Mouse (Mus musculus): ENCODE data around the gene Glg1. TPM values are rescaled to one million over a fixed set of nuclear protein-coding genes. Genes with fewer than 3 reads are reported as not detected.
"Not testable (repeated sequence)": the region's sequence is repeated elsewhere in the genome, so short reads cannot be mapped to it uniquely, and the experiment has no call there.

Glg1 gene
- total RNA-seq, 2 experiments from 2014 or later = 127 to 138 TPM

- DNase-seq (ENCODE audit: low spot score in 2 of 2) = no peak
Measured at GRCm38 (mm10) chr8:111258010-111258630, 896 bp downstream of the Glg1 start.

GRCm38 (mm10) chr8:111252487-111253112 is 6.4 kb downstream of the Glg1 start:
- DNase-seq (ENCODE audit: low spot score in 2 of 2) = no peak

- DNase-seq (ENCODE audit: low spot score in 2 of 2) = no peak
Measured at GRCm38 (mm10) chr8:111250111-111250510, 8.9 kb downstream of the Glg1 start.

- no peak for DNase-seq (ENCODE audit: low spot score in 2 of 2)
Measured at GRCm38 (mm10) chr8:111248136-111248535, 10.9 kb downstream of the Glg1 start.

- DNase-seq (ENCODE audit: low spot score in 2 of 2) = not testable (repeated sequence)
Measured at GRCm38 (mm10) chr8:111246864-111247263, 12.2 kb downstream of the Glg1 start.

GRCm38 (mm10) chr8:111246287-111246830 is 12.7 kb downstream of the Glg1 start:
- DNase-seq (ENCODE audit: low spot score in 2 of 2) = no peak

GRCm38 (mm10) chr8:111237301-111237700 is 21.7 kb downstream of the Glg1 start:
- no peak for DNase-seq (ENCODE audit: low spot score in 2 of 2)

- DNase-seq (ENCODE audit: low spot score in 2 of 2) = no peak
Measured at GRCm38 (mm10) chr8:111233730-111234129, 25.3 kb downstream of the Glg1 start.

- no peak for DNase-seq (ENCODE audit: low spot score in 2 of 2)
Measured at GRCm38 (mm10) chr8:111224153-111224552, 34.9 kb downstream of the Glg1 start.

GRCm38 (mm10) chr8:111218107-111218506 is 40.9 kb downstream of the Glg1 start:
- no peak for DNase-seq (ENCODE audit: low spot score in 2 of 2)

- no peak for DNase-seq (ENCODE audit: low spot score in 2 of 2)
Measured at GRCm38 (mm10) chr8:111213406-111213805, 45.6 kb downstream of the Glg1 start.

GRCm38 (mm10) chr8:111211180-111211579 is 47.8 kb downstream of the Glg1 start:
- no peak for DNase-seq (ENCODE audit: low spot score in 2 of 2)

- DNase-seq (ENCODE audit: low spot score in 2 of 2) = no peak
Measured at GRCm38 (mm10) chr8:111209874-111210273, 49.1 kb downstream of the Glg1 start.

GRCm38 (mm10) chr8:111206321-111206720 is 52.7 kb downstream of the Glg1 start:
- DNase-seq (ENCODE audit: low spot score in 2 of 2) = no peak

- DNase-seq (ENCODE audit: low spot score in 2 of 2) = no peak
Measured at GRCm38 (mm10) chr8:111205033-111205432, 54.0 kb downstream of the Glg1 start.

GRCm38 (mm10) chr8:111203341-111203740 is 55.7 kb downstream of the Glg1 start:
- DNase-seq (ENCODE audit: low spot score in 2 of 2) = no peak

- DNase-seq (ENCODE audit: low spot score in 2 of 2) = no peak
Measured at GRCm38 (mm10) chr8:111197966-111198365, 61.0 kb downstream of the Glg1 start.

- DNase-seq (ENCODE audit: low spot score in 2 of 2) = no peak
Measured at GRCm38 (mm10) chr8:111196181-111196580, 62.8 kb downstream of the Glg1 start.

GRCm38 (mm10) chr8:111188594-111189211 is 70.3 kb downstream of the Glg1 start:
- no peak for DNase-seq (ENCODE audit: low spot score in 2 of 2)

- no peak for DNase-seq (ENCODE audit: low spot score in 2 of 2)
Measured at GRCm38 (mm10) chr8:111187470-111187869, 71.5 kb downstream of the Glg1 start.

GRCm38 (mm10) chr8:111185472-111185947 is 73.5 kb downstream of the Glg1 start:
- DNase-seq (ENCODE audit: low spot score in 2 of 2) = peak; percentile 11 to 59

- DNase-seq (ENCODE audit: low spot score in 2 of 2) = no peak
Measured at GRCm38 (mm10) chr8:111171661-111172060, 87.4 kb downstream of the Glg1 start.
